ENCODE assay signal across 7 mouse cellular contexts in genomic region chr13:47152390-47152789, GRCm38 (mm10). TPM values are rescaled to one million over a fixed set of nuclear protein-coding genes. Genes with fewer than 3 reads are reported as not detected.
DNase-seq lines count a peak whose midpoint lies in the region; ATAC-seq and TF ChIP-seq lines count a peak whose summit lies in the region.

No protein-coding gene starts in this region.

- 31% methylated on average over 7 of the region's 7 CpGs for WGBS in embryonic facial prominence, embryonic 12.5 days
- 32% methylated on average over 7 of the region's 7 CpGs for WGBS in hindbrain, postnatal 0 days
- WGBS in liver, embryonic 14.5 days (ENCODE audit: insufficient replicate concordance) = 33% methylated on average over 7 of the region's 7 CpGs

- TF ChIP-seq EP300 in liver, embryonic 14.5 days (IDR thresholded peaks at IDR 0.05; ENCODE audit: low read depth) = no peak

- ATAC-seq in embryonic facial prominence, embryonic 12.5 days (ENCODE audit: insufficient number of reproducible peaks, insufficient read depth, low FRiP score, low TSS enrichment) = 0 out of 2 replicates have a peak, but pooled peaks have one; percentile 49
- peak; percentile 83 for ATAC-seq in hindbrain, postnatal 0 days
- no peak; the same call in 1 of the 2 replicates for ATAC-seq in liver, embryonic 14.5 days (ENCODE audit: insufficient read depth)

- peak; percentile 22 for DNase-seq in testis, postnatal 14 days (ENCODE audit: low spot score)
- DNase-seq in testis, postnatal 10 days (ENCODE audit: low spot score) = no peak
- DNase-seq in brain, embryonic 14.5 days (ENCODE audit: low read depth) = peak; percentile 91
- peak; percentile 93 for DNase-seq in hindbrain, postnatal 0 days (ENCODE audit: low spot score)
- DNase-seq in liver, embryonic 14.5 days (ENCODE audit: low read depth in 3 of 3, low spot score in 3 of 3) = peak; percentile 37 to 55 (median 48)
- DNase-seq in retina, postnatal 1 day = peak; percentile 91

- no peak for TF ChIP-seq POLR2A in brain, embryonic 14.5 days (IDR thresholded peaks at IDR 0.05; ENCODE audit: borderline replicate concordance, extremely low read depth, insufficient read depth, insufficient read length, poor library complexity, severe bottlenecking)

- TF ChIP-seq CTCF in brain, embryonic 14.5 days (IDR thresholded peaks at IDR 0.05; ENCODE audit: borderline replicate concordance, extremely low read depth, insufficient read depth, insufficient read length) = peak; percentile 79; the same call in 1 of the 2 replicates
- peak; percentile 85 for TF ChIP-seq CTCF in hindbrain, postnatal 0 days (IDR thresholded peaks at IDR 0.05; ENCODE audit: low read depth)
- TF ChIP-seq CTCF in liver, embryonic 14.5 days (IDR thresholded peaks at IDR 0.05; ENCODE audit: low read depth) = peak; percentile 74

- peaks cover 11% of the 10 kb centered on the region; the same call in 1 of the 2 replicates for H3K4me1 ChIP-seq in embryonic facial prominence, embryonic 12.5 days
- H3K4me1 ChIP-seq in hindbrain, postnatal 0 days (ENCODE audit: insufficient read depth, low read length) = no peaks in the 10 kb centered on the region
- peaks cover 0 to 4% of the 10 kb centered on the region in 2 experiments; a peak in 2 of 4 replicates for H3K4me1 ChIP-seq in liver, embryonic 14.5 days (replicated peaks; ENCODE audit: control insufficient read depth in 2 of 2, insufficient read depth in 2 of 2, low read length in 1 of 2)

- H3K27ac ChIP-seq in embryonic facial prominence, embryonic 12.5 days = no peak overlapping the region
- no peak overlapping the region for H3K27ac ChIP-seq in hindbrain, postnatal 0 days
- H3K27ac ChIP-seq in liver, embryonic 14.5 days = no peak overlapping the region

- H3K9ac ChIP-seq in embryonic facial prominence, embryonic 12.5 days = no peak overlapping the region
- H3K9ac ChIP-seq in hindbrain, postnatal 0 days (replicated peaks; ENCODE audit: low read length) = no peak overlapping the region
- no peak overlapping the region for H3K9ac ChIP-seq in liver, embryonic 14.5 days (replicated peaks)

- H3K27me3 ChIP-seq in embryonic facial prominence, embryonic 12.5 days = no peaks in the 10 kb centered on the region
- no peaks in the 10 kb centered on the region for H3K27me3 ChIP-seq in hindbrain, postnatal 0 days (ENCODE audit: insufficient read depth, low read length)
- no peaks in the 10 kb centered on the region for H3K27me3 ChIP-seq in liver, embryonic 14.5 days (ENCODE audit: control insufficient read depth, insufficient read depth, low read length)

- no peak overlapping the region for H3K4me3 ChIP-seq in embryonic facial prominence, embryonic 12.5 days
- no peak overlapping the region for H3K4me3 ChIP-seq in hindbrain, postnatal 0 days (ENCODE audit: low read length)
- H3K4me3 ChIP-seq in liver, embryonic 14.5 days (ENCODE audit: insufficient read depth in 1 of 2, low read depth in 2 of 2, low read length in 2 of 2) = no peak overlapping the region

- no peak overlapping the region for H3K4me2 ChIP-seq in embryonic facial prominence, embryonic 12.5 days (replicated peaks)
- H3K4me2 ChIP-seq in hindbrain, postnatal 0 days (ENCODE audit: low read depth, low read length) = no peak overlapping the region
- H3K4me2 ChIP-seq in liver, embryonic 14.5 days (ENCODE audit: low read depth) = no peak overlapping the region

- no peaks in the 10 kb centered on the region for H3K36me3 ChIP-seq in embryonic facial prominence, embryonic 12.5 days
- no peaks in the 10 kb centered on the region for H3K36me3 ChIP-seq in hindbrain, postnatal 0 days (ENCODE audit: insufficient read depth, low read length)
- no peaks in the 10 kb centered on the region for H3K36me3 ChIP-seq in liver, embryonic 14.5 days (replicated peaks; ENCODE audit: control insufficient read depth, insufficient read depth, low read depth)

- H3K9me3 ChIP-seq in embryonic facial prominence, embryonic 12.5 days = no peaks in the 10 kb centered on the region
- H3K9me3 ChIP-seq in hindbrain, postnatal 0 days (ENCODE audit: low read length) = no peaks in the 10 kb centered on the region
- H3K9me3 ChIP-seq in liver, embryonic 14.5 days (ENCODE audit: control insufficient read depth, low read length) = no peaks in the 10 kb centered on the region

RNA-seq across cellular contexts. Expression of gene Rnf144b, which starts 29.9 kb away (rescaled TPM):
- polyA plus RNA-seq in brain, embryonic 14.5 days (2012; rRNA removed) = 1.0 and 2.2 TPM in 2 replicates
- 1.00 and 1.1 TPM in 2 replicates for polyA plus RNA-seq in embryonic facial prominence, embryonic 12.5 days (2016; fragmentation: Nextera tagmentation; extraction: Ambion mirVana)
- 2.7 and 5.6 TPM in 2 replicates for total RNA-seq in hindbrain, postnatal 0 days (2014; rRNA removed)
- polyA plus RNA-seq in hindbrain, postnatal 0 days (2015; fragmentation: Nextera tagmentation; extraction: Ambion mirVana) = 1.7 and 1.8 TPM in 2 replicates
- 1.4 and 1.6 TPM in 2 replicates for polyA plus RNA-seq in liver, embryonic 14.5 days (2012; rRNA removed)
- 1.9 and 2.2 TPM in 2 replicates for polyA plus RNA-seq in liver, embryonic 14.5 days (2014; fragmentation: Nextera tagmentation; extraction: Ambion mirVana)

RNA-seq across cellular contexts. Expression of gene Dek, which starts 46.4 kb away (rescaled TPM):
- 66.4 and 66.6 TPM in 2 replicates for polyA plus RNA-seq in brain, embryonic 14.5 days (2012; rRNA removed)
- polyA plus RNA-seq in embryonic facial prominence, embryonic 12.5 days (2016; fragmentation: Nextera tagmentation; extraction: Ambion mirVana) = 328 and 346 TPM in 2 replicates
- total RNA-seq in hindbrain, postnatal 0 days (2014; rRNA removed) = 42.2 and 60.5 TPM in 2 replicates
- 131 and 136 TPM in 2 replicates for polyA plus RNA-seq in hindbrain, postnatal 0 days (2015; fragmentation: Nextera tagmentation; extraction: Ambion mirVana)
- polyA plus RNA-seq in liver, embryonic 14.5 days (2012; rRNA removed) = 102 and 167 TPM in 2 replicates
- 330 and 359 TPM in 2 replicates for polyA plus RNA-seq in liver, embryonic 14.5 days (2014; fragmentation: Nextera tagmentation; extraction: Ambion mirVana)
